Mouse (Mus musculus) regulatory T cell (primary cell): ENCODE results near the gene Inppl1.

Source experiments
- in situ Hi-C: fragments of 300-600 bp; cut with MboI, MseI; formaldehyde crosslinking; loops from one replicate; pipeline ENCODE4 v1.15.1; 2025; ENCODE audit warnings: high pct_unique_total_duplicates

Gene Inppl1

GRCm38 (mm10) chr7:101837606-101838471 lies at the start of gene Inppl1:
Inppl1 (minus strand) TSS chr7:101838229.
- in situ Hi-C loops, result no loop called here

GRCm38 (mm10) chr7:101886274-101886673 lies 48.2 kb upstream of the Inppl1 start:
- in situ Hi-C loops, result no loop called here

GRCm38 (mm10) chr7:101884160-101884559 lies 46.1 kb upstream of the Inppl1 start:
- in situ Hi-C loops, result no loop called here

GRCm38 (mm10) chr7:101882413-101883154 lies 44.6 kb upstream of the Inppl1 start:
- in situ Hi-C loops, result no loop called here

- in situ Hi-C loops, result no loop called here
Observed at GRCm38 (mm10) chr7:101880855-101881254, 42.8 kb upstream of the Inppl1 start.

GRCm38 (mm10) chr7:101875978-101876377 lies 37.9 kb upstream of the Inppl1 start:
- in situ Hi-C loops, result no loop called here

GRCm38 (mm10) chr7:101871296-101871695 lies 33.3 kb upstream of the Inppl1 start:
- in situ Hi-C loops, result no loop called here

- in situ Hi-C loops, result no loop called here
Observed at GRCm38 (mm10) chr7:101870629-101871028, 32.6 kb upstream of the Inppl1 start, which contains the start of gene Folr1. Folr1 (minus strand) TSS chr7:101870788.

GRCm38 (mm10) chr7:101869163-101869500 lies 31.1 kb upstream of the Inppl1 start:
- in situ Hi-C loops, result no loop called here

GRCm38 (mm10) chr7:101868241-101869162 lies 30.5 kb upstream of the Inppl1 start:
- in situ Hi-C loops, result no loop called here

GRCm38 (mm10) chr7:101867482-101867881 lies 29.5 kb upstream of the Inppl1 start:
- in situ Hi-C loops, result no loop called here

- in situ Hi-C loops, result no loop called here
Observed at GRCm38 (mm10) chr7:101866491-101867265, 28.6 kb upstream of the Inppl1 start.

- in situ Hi-C loops, result no loop called here
Observed at GRCm38 (mm10) chr7:101863415-101863814, 25.4 kb upstream of the Inppl1 start, which contains the start of gene Anapc15. Anapc15 (plus strand) TSS chr7:101863715.

- in situ Hi-C loops, result no loop called here
Observed at GRCm38 (mm10) chr7:101862291-101862690, 24.3 kb upstream of the Inppl1 start.

GRCm38 (mm10) chr7:101860978-101861377 lies 22.9 kb upstream of the Inppl1 start:
- in situ Hi-C loops, result no loop called here

GRCm38 (mm10) chr7:101858362-101858761 lies 20.3 kb upstream of the Inppl1 start:
- in situ Hi-C loops, result no loop called here

- in situ Hi-C loops, result no loop called here
Observed at GRCm38 (mm10) chr7:101857094-101857493, 19.1 kb upstream of the Inppl1 start, which contains the start of gene Folr2. Folr2 (minus strand) TSS chr7:101857194.

GRCm38 (mm10) chr7:101853816-101854215 lies 15.8 kb upstream of the Inppl1 start:
- in situ Hi-C loops, result no loop called here

- in situ Hi-C loops, result no loop called here
Observed at GRCm38 (mm10) chr7:101852846-101853245, 14.8 kb upstream of the Inppl1 start.

GRCm38 (mm10) chr7:101851689-101852088 lies 13.7 kb upstream of the Inppl1 start:
- in situ Hi-C loops, result no loop called here

GRCm38 (mm10) chr7:101847934-101848333 lies 9.9 kb upstream of the Inppl1 start:
- in situ Hi-C loops, result loop anchor here (10.0 kb wide), 2 partner anchors 173 to 1653 kb away; no protein-coding TSS in a partner anchor
